Mouse (Mus musculus): Measurements from ENCODE around the gene 1700021F07Rik. TPM values are rescaled to one million over a fixed set of nuclear protein-coding genes. Genes with fewer than 3 reads are reported as not detected.
A peak's percentile ranks its signal among the peaks of the same experiment; 100 is the strongest.

The 1700021F07Rik gene
- total RNA-seq, 2 experiments from 2014 or later: not detected

GRCm38 (mm10) chr2:173558754-173559396 lies 36.5 kb downstream of the 1700021F07Rik start:
- no peak for DNase-seq
- intact Hi-C loops (cut with DNase I; ENCODE audit: low total_unique reads): no loop called here

DNA sequence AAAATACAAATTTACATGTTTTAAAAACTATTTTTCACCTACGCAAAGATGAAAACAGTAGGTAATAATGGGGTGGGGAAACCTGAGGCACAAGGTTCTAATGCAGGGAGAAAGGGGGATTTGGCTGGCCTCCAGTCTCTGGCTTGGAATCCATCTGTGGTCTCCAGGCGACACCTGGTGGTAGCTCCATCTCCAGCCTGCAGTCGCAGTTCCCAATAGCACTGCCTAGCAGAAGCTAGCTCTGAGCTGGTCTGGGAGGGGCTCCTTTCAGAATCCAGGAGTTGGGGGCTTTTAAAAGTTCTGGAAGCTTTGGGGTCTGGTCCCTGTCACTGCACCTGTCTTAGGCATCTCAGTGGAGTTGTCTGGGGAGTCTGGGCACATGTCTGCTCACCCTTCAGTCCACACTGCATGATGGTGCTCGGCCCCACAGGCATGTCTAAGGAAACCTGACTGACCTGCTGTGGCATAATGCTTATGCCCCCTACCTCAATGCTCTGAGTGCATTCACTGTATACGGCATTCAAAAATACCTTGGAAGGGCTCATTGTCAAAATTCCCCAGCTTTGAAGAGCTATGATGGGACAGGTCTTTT lies 39.6 kb downstream of the 1700021F07Rik start:
- peak; percentile 65 for DNase-seq
- intact Hi-C loops (cut with DNase I; ENCODE audit: low total_unique reads): loop anchor here (2.0 to 5.0 kb wide), 2 partner anchors 375 to 455 kb away; no protein-coding TSS in a partner anchor

- no peak for DNase-seq
- intact Hi-C loops (cut with DNase I; ENCODE audit: low total_unique reads): loop anchor here (2.0 to 5.0 kb wide), 2 partner anchors 377 to 456 kb away; no protein-coding TSS in a partner anchor
Observed at GRCm38 (mm10) chr2:173563336-173563735, 41.0 kb downstream of the 1700021F07Rik start.

DNA sequence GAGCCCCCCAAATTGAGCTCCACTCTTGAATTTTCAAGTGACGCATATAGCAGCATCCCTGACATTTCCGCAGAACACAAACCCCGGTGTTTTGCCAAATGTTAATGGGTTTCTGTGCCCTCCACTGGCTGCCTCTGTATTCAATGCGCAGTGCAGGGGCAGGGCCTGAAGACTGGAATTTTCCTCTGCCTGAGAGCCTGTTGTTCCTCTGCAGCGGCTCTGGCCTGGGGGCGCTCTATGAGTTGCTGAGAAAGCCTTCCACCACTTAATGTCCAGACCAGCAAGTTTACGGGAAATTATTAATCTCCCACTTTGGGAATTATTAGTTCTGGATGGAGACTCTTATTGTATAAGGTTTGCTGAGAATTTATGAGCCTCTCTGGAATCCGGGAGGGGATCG lies 41.8 kb downstream of the 1700021F07Rik start:
- no peak for DNase-seq
- intact Hi-C loops (cut with DNase I; ENCODE audit: low total_unique reads): loop anchor here (5.0 kb wide), 1 partner anchor 457 kb away; no protein-coding TSS in a partner anchor

Other genes starting within 250 kb of the 1700021F07Rik start
- 10 to 100 TPM; 11.1 to 12.1 TPM for gene Pmepa1, start 246.1 kb upstream of the 1700021F07Rik start, total RNA-seq (2021)
- gene Ankrd60, start 55.8 kb downstream of the 1700021F07Rik start, total RNA-seq (2021): not detected
- 10 to 100 TPM; 21.5 to 22.5 TPM for gene Rab22a, start 137.2 kb downstream of the 1700021F07Rik start, total RNA-seq (2021)
- not detected for gene 1700010B08Rik, start 196.8 kb downstream of the 1700021F07Rik start, total RNA-seq (2021)
- 100 to 1,000 TPM; 160 to 166 TPM for gene Vapb, start 214.9 kb downstream of the 1700021F07Rik start, total RNA-seq (2021)

Measured in gastrocnemius, postnatal 14 days (tissue).